8 mouse cellular contexts compared by ENCODE assay signal in the genomic region with DNA sequence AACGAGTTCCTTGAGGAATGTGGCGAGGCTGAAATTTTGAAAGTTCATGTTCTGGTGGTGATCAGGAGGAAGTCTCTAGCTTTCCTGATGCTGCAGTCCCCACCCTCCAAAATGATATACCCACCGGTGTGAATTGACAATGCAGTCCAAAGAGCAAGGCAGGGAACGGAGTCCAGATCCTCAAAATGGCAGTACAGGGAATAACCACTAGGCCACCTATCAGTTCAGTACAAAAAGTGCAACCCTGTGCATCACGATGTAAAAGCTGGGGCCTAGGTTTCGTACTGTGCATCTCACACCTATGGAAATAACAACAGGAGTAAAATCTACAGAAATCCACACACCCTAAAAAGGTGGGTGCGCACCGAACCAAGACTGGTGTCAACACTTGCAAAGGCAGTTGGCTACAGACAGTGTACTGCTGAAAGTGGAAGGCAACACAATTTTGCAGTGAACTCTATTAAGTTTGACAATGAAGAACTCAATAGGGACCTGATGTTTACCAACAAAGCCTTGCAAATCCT. TPM values are rescaled to one million over a fixed set of nuclear protein-coding genes. Genes with fewer than 3 reads are reported as not detected.
A peak's percentile ranks its signal among the peaks of the same experiment; 100 is the strongest.
DNase-seq lines count a peak whose midpoint lies in the region; ATAC-seq and TF ChIP-seq lines count a peak whose summit lies in the region.

No protein-coding gene starts in this region.

- WGBS in forebrain, embryonic 16.5 days, result 85% methylated on average over 8 of the region's 8 CpGs
- WGBS in liver, embryonic 14.5 days (ENCODE audit: insufficient replicate concordance), result 79% methylated on average over 8 of the region's 8 CpGs

- H3K27ac ChIP-seq in gastrocnemius, adult 2 months, result no peak overlapping the region
- no peak overlapping the region for H3K27ac ChIP-seq in ES-Bruce4 (ENCODE audit: insufficient read depth, low read length)
- no peak overlapping the region for H3K27ac ChIP-seq in forebrain, embryonic 16.5 days (ENCODE audit: low read length)
- no peak overlapping the region for H3K27ac ChIP-seq in liver, embryonic 14.5 days

- peaks cover 26% of the 10 kb centered on the region for H3K36me3 ChIP-seq in ES-Bruce4 (ENCODE audit: control insufficient read depth, insufficient read depth, low read length, poor library complexity, severe bottlenecking)
- H3K36me3 ChIP-seq in forebrain, embryonic 16.5 days (ENCODE audit: control insufficient read depth, insufficient read depth), result 0 out of 2 replicates have a peak, but pooled peaks cover 4% of the 10 kb centered on the region
- H3K36me3 ChIP-seq in liver, embryonic 14.5 days (replicated peaks; ENCODE audit: control insufficient read depth, insufficient read depth, low read depth), result peaks cover 18% of the 10 kb centered on the region

- no peak for TF ChIP-seq POLR2A in ES-Bruce4 (IDR thresholded peaks at IDR 0.05; ENCODE audit: insufficient read depth, low read length)

- ATAC-seq in forebrain, embryonic 16.5 days, result no peak
- ATAC-seq in liver, embryonic 14.5 days (ENCODE audit: insufficient read depth), result no peak

- H3K9me3 ChIP-seq in ES-Bruce4 (replicated peaks; ENCODE audit: control insufficient read depth, insufficient read depth, low read length, poor library complexity, severe bottlenecking), result no peaks in the 10 kb centered on the region
- H3K9me3 ChIP-seq in forebrain, embryonic 16.5 days (ENCODE audit: control insufficient read depth, low read length), result no peaks in the 10 kb centered on the region
- no peaks in the 10 kb centered on the region for H3K9me3 ChIP-seq in liver, embryonic 14.5 days (ENCODE audit: control insufficient read depth, low read length)

- intact Hi-C loops in gastrocnemius, adult 2 months (cut with DNase I), result no loop called here
- intact Hi-C loops in gastrocnemius, postnatal 36 days (cut with DNase I), result no loop called here

- peak overlapping the region; percentile 99 for H3K4me3 ChIP-seq in gastrocnemius, adult 2 months
- peak overlapping the region; percentile 41 for H3K4me3 ChIP-seq in ES-Bruce4 (ENCODE audit: low read depth, low read length)
- H3K4me3 ChIP-seq in forebrain, embryonic 16.5 days (replicated peaks; ENCODE audit: low read length), result peak overlapping the region; percentile 97
- H3K4me3 ChIP-seq in liver, embryonic 14.5 days (ENCODE audit: insufficient read depth in 1 of 2, low read depth in 2 of 2, low read length in 2 of 2), result peak overlapping the region; percentile 77 to 98; a peak in 3 of 4 replicates

- peaks cover 1% of the 10 kb centered on the region for H3K4me1 ChIP-seq in ES-Bruce4 (ENCODE audit: control insufficient read depth, insufficient read depth, low read length)
- H3K4me1 ChIP-seq in forebrain, embryonic 16.5 days (replicated peaks; ENCODE audit: control insufficient read depth, insufficient read depth, low read length), result peaks cover 41% of the 10 kb centered on the region
- peaks cover 7 to 32% of the 10 kb centered on the region in 2 experiments for H3K4me1 ChIP-seq in liver, embryonic 14.5 days (replicated peaks; ENCODE audit: control insufficient read depth in 2 of 2, insufficient read depth in 2 of 2, low read length in 1 of 2)

- DNase-seq in gastrocnemius, adult 2 months, result no peak
- no peak for DNase-seq in gastrocnemius, postnatal 4 days (ENCODE audit: low spot score in 2 of 2)
- DNase-seq in liver, embryonic 14.5 days (ENCODE audit: low read depth in 3 of 3, low spot score in 3 of 3), result no peak
- DNase-seq in adrenal gland, adult 18-20 months (ENCODE audit: low spot score in 2 of 2), result no peak
- no peak for DNase-seq in gastrocnemius, postnatal 36 days
- DNase-seq in layer of hippocampus, adult 9-10 months (ENCODE audit: low spot score), result no peak

- H3K9ac ChIP-seq in ES-Bruce4 (ENCODE audit: low read depth, poor library complexity, severe bottlenecking), result peak overlapping the region; percentile 28; the same call in 1 of the 2 replicates
- peak overlapping the region; percentile 23; the same call in 1 of the 2 replicates for H3K9ac ChIP-seq in forebrain, embryonic 16.5 days (replicated peaks; ENCODE audit: low read depth, low read length)
- H3K9ac ChIP-seq in liver, embryonic 14.5 days (replicated peaks), result no peak overlapping the region

- H3K4me2 ChIP-seq in forebrain, embryonic 16.5 days (ENCODE audit: low read length), result peak overlapping the region; percentile 77
- H3K4me2 ChIP-seq in liver, embryonic 14.5 days (ENCODE audit: low read depth), result peak overlapping the region; percentile 93

- no peak for TF ChIP-seq CTCF in gastrocnemius, adult 2 months (IDR thresholded peaks at IDR 0.05)
- no peak for TF ChIP-seq CTCF in ES-Bruce4 (IDR thresholded peaks at IDR 0.05; ENCODE audit: low read depth, low read length)
- 0 out of 2 replicates have a peak, but pooled peaks have one; percentile 12 for TF ChIP-seq CTCF in liver, embryonic 14.5 days (IDR thresholded peaks at IDR 0.05; ENCODE audit: low read depth)

- no peaks in the 10 kb centered on the region for H3K27me3 ChIP-seq in ES-Bruce4 (ENCODE audit: control insufficient read depth, insufficient read depth, low read length, poor library complexity, severe bottlenecking)
- no peaks in the 10 kb centered on the region for H3K27me3 ChIP-seq in forebrain, embryonic 16.5 days (replicated peaks; ENCODE audit: control insufficient read depth, insufficient read depth, low read length)
- no peaks in the 10 kb centered on the region for H3K27me3 ChIP-seq in liver, embryonic 14.5 days (ENCODE audit: control insufficient read depth, insufficient read depth, low read length)

- no peak for TF ChIP-seq EP300 in ES-Bruce4 (IDR thresholded peaks at IDR 0.05; ENCODE audit: insufficient read depth, low read depth, low read length)
- no peak for TF ChIP-seq EP300 in liver, embryonic 14.5 days (IDR thresholded peaks at IDR 0.05; ENCODE audit: low read depth)

RNA-seq across cellular contexts. Expression of a gene that starts 2.4 kb away (rescaled TPM):
- total RNA-seq in gastrocnemius, adult 2 months (2021), result 10 to 100 TPM; 14.6 to 16.2 TPM
- 10 to 100 TPM; 48.9 to 49.4 TPM for total RNA-seq in gastrocnemius, postnatal 4 days (2021)
- 72.7 and 87.5 TPM in 2 replicates for polyA plus RNA-seq in ES-Bruce4 (2011; ENCODE audit: insufficient read depth, insufficient read length, low read depth, missing spikeins)
- polyA plus RNA-seq in forebrain, embryonic 16.5 days (2015; fragmentation: Nextera tagmentation; extraction: Ambion mirVana), result 2.8 and 3.6 TPM in 2 replicates
- polyA plus RNA-seq in liver, embryonic 14.5 days (2012; rRNA removed), result 6.6 and 7.5 TPM in 2 replicates
- polyA plus RNA-seq in liver, embryonic 14.5 days (2014; fragmentation: Nextera tagmentation; extraction: Ambion mirVana), result 0.51 and 1.6 TPM in 2 replicates
- 10 to 100 TPM; 40.2 to 47.3 TPM for total RNA-seq in adrenal gland, adult 18-20 months (2021)
- total RNA-seq in gastrocnemius, postnatal 36 days (2021), result 10 to 100 TPM; 15.1 to 18.0 TPM

RNA-seq across cellular contexts. Expression of a gene that starts 25.6 kb away (rescaled TPM):
- 10 to 100 TPM; 10.1 to 13.0 TPM for total RNA-seq in gastrocnemius, adult 2 months (2021)
- total RNA-seq in gastrocnemius, postnatal 4 days (2021), result 10 to 100 TPM; 23.3 to 26.0 TPM
- polyA plus RNA-seq in ES-Bruce4 (2011; ENCODE audit: insufficient read depth, insufficient read length, low read depth, missing spikeins), result 58.3 and 67.8 TPM in 2 replicates
- 23.8 and 24.4 TPM in 2 replicates for polyA plus RNA-seq in forebrain, embryonic 16.5 days (2015; fragmentation: Nextera tagmentation; extraction: Ambion mirVana)
- polyA plus RNA-seq in liver, embryonic 14.5 days (2012; rRNA removed), result 4.9 and 8.5 TPM in 2 replicates
- polyA plus RNA-seq in liver, embryonic 14.5 days (2014; fragmentation: Nextera tagmentation; extraction: Ambion mirVana), result 4.4 and 4.7 TPM in 2 replicates
- 10 to 100 TPM; 20.8 to 24.6 TPM for total RNA-seq in adrenal gland, adult 18-20 months (2021)
- total RNA-seq in gastrocnemius, postnatal 36 days (2021), result 10 to 100 TPM in 1 of 2 experiments, 1 to 10 TPM in 1; 8.2 to 10.9 TPM

RNA-seq across cellular contexts. Expression of a gene that starts 25.9 kb away (rescaled TPM):
- total RNA-seq in gastrocnemius, adult 2 months (2021), result 10 to 100 TPM; 71.4 to 81.4 TPM
- total RNA-seq in gastrocnemius, postnatal 4 days (2021), result 10 to 100 TPM; 61.7 to 63.9 TPM
- polyA plus RNA-seq in ES-Bruce4 (2011; ENCODE audit: insufficient read depth, insufficient read length, low read depth, missing spikeins), result 54.7 and 64.7 TPM in 2 replicates
- 56.1 and 65.9 TPM in 2 replicates for polyA plus RNA-seq in forebrain, embryonic 16.5 days (2015; fragmentation: Nextera tagmentation; extraction: Ambion mirVana)
- 4.2 and 23.2 TPM in 2 replicates for polyA plus RNA-seq in liver, embryonic 14.5 days (2012; rRNA removed)
- 77.8 and 79.2 TPM in 2 replicates for polyA plus RNA-seq in liver, embryonic 14.5 days (2014; fragmentation: Nextera tagmentation; extraction: Ambion mirVana)
- total RNA-seq in adrenal gland, adult 18-20 months (2021), result 100 to 1,000 TPM; 122 to 134 TPM
- 10 to 100 TPM; 59.0 to 77.3 TPM for total RNA-seq in gastrocnemius, postnatal 36 days (2021)

RNA-seq across cellular contexts. Expression of a gene that starts 25.9 kb away (rescaled TPM):
- total RNA-seq in gastrocnemius, adult 2 months (2021), result 1 to 10 TPM; 4.0 to 4.7 TPM
- 1 to 10 TPM; 5.4 to 6.1 TPM for total RNA-seq in gastrocnemius, postnatal 4 days (2021)
- 3.2 and 3.4 TPM in 2 replicates for polyA plus RNA-seq in ES-Bruce4 (2011; ENCODE audit: insufficient read depth, insufficient read length, low read depth, missing spikeins)
- polyA plus RNA-seq in forebrain, embryonic 16.5 days (2015; fragmentation: Nextera tagmentation; extraction: Ambion mirVana), result 6.9 and 7.7 TPM in 2 replicates
- 4.5 and 4.9 TPM in 2 replicates for polyA plus RNA-seq in liver, embryonic 14.5 days (2012; rRNA removed)
- 3.6 and 3.8 TPM in 2 replicates for polyA plus RNA-seq in liver, embryonic 14.5 days (2014; fragmentation: Nextera tagmentation; extraction: Ambion mirVana)
- 10 to 100 TPM; 15.4 to 16.9 TPM for total RNA-seq in adrenal gland, adult 18-20 months (2021)
- 1 to 10 TPM; 3.5 to 3.8 TPM for total RNA-seq in gastrocnemius, postnatal 36 days (2021)

Comparison
In these comparisons a context has a peak if more than half of its experiments do, and no peak if none do; other contexts are left out.
1. H3K4me3 ChIP-seq: peak in every context shown above with its lines; median percentile 99 in gastrocnemius, adult 2 months; 97 in forebrain, embryonic 16.5 days; 88 in liver, embryonic 14.5 days; 41 in ES-Bruce4.